Mouse (Mus musculus): ENCODE measurements around the gene Trim7. TPM values are rescaled to one million over a fixed set of nuclear protein-coding genes. Genes with fewer than 3 reads are reported as not detected.
"Not testable (repeated sequence)": the region's sequence is repeated elsewhere in the genome, so short reads cannot be mapped to it uniquely, and the experiment has no call there.

The Trim7 gene
- total RNA-seq, 2 experiments from 2014 or later, result 1.9 to 2.4 TPM

- no peak for DNase-seq (ENCODE audit: low spot score in 2 of 2)
Measured at GRCm38 (mm10) chr11:48801831-48802772, 23.8 kb upstream of the Trim7 start.

- DNase-seq (ENCODE audit: low spot score in 2 of 2), result no peak
Measured at GRCm38 (mm10) chr11:48803988-48804387, 22.0 kb upstream of the Trim7 start.

- DNase-seq (ENCODE audit: low spot score in 2 of 2), result no peak
Measured at GRCm38 (mm10) chr11:48804922-48805321, 21.0 kb upstream of the Trim7 start.

GRCm38 (mm10) chr11:48806856-48807562, 18.9 kb upstream of the Trim7 start:
- peak in 1 of 2 experiments; percentile 77 for DNase-seq (ENCODE audit: low spot score in 2 of 2)

- DNase-seq (ENCODE audit: low spot score in 2 of 2), result no peak
Measured at GRCm38 (mm10) chr11:48807563-48808303, 18.2 kb upstream of the Trim7 start.

GRCm38 (mm10) chr11:48808304-48808646, 17.7 kb upstream of the Trim7 start:
- DNase-seq (ENCODE audit: low spot score in 2 of 2), result no peak

- no peak for DNase-seq (ENCODE audit: low spot score in 2 of 2)
Measured at GRCm38 (mm10) chr11:48808737-48809433, 17.1 kb upstream of the Trim7 start.

- DNase-seq (ENCODE audit: low spot score in 2 of 2), result no peak
Measured at GRCm38 (mm10) chr11:48809434-48809830, 16.5 kb upstream of the Trim7 start.

GRCm38 (mm10) chr11:48810142-48810541, 15.8 kb upstream of the Trim7 start:
- no peak for DNase-seq (ENCODE audit: low spot score in 2 of 2)

- no peak for DNase-seq (ENCODE audit: low spot score in 2 of 2)
Measured at GRCm38 (mm10) chr11:48813782-48814181, 12.2 kb upstream of the Trim7 start.

- DNase-seq (ENCODE audit: low spot score in 2 of 2), result no peak
Measured at GRCm38 (mm10) chr11:48815851-48816250, 10.1 kb upstream of the Trim7 start.

GRCm38 (mm10) chr11:48816281-48816781, 9.6 kb upstream of the Trim7 start:
- peak in 1 of 2 experiments; percentile 27 for DNase-seq (ENCODE audit: low spot score in 2 of 2)

GRCm38 (mm10) chr11:48816800-48817665, 8.9 kb upstream of the Trim7 start, which contains the start of gene Trim41:
Gene Trim41 (minus strand): TSS chr11:48817353.
- peak; percentile 98 to 99 for DNase-seq (ENCODE audit: low spot score in 2 of 2)

GRCm38 (mm10) chr11:48817794-48818193, 8.1 kb upstream of the Trim7 start:
- DNase-seq (ENCODE audit: low spot score in 2 of 2), result no peak

GRCm38 (mm10) chr11:48818346-48818745, 7.6 kb upstream of the Trim7 start:
- peak; percentile 82 to 96 for DNase-seq (ENCODE audit: low spot score in 2 of 2)

- DNase-seq (ENCODE audit: low spot score in 2 of 2), result no peak
Measured at GRCm38 (mm10) chr11:48819614-48820307, 6.2 kb upstream of the Trim7 start.

- DNase-seq (ENCODE audit: low spot score in 2 of 2), result no peak
Measured at GRCm38 (mm10) chr11:48820308-48820674, 5.6 kb upstream of the Trim7 start.

GRCm38 (mm10) chr11:48821299-48821698, 4.6 kb upstream of the Trim7 start:
- DNase-seq (ENCODE audit: low spot score in 2 of 2), result not testable (repeated sequence)

All from layer of hippocampus, adult 18-20 months (tissue).